Mouse (Mus musculus) liver, postnatal 0 days (tissue): ENCODE measurements around the gene Tcp10a.
"Not testable (repeated sequence)": the region's sequence is repeated elsewhere in the genome, so short reads cannot be mapped to it uniquely, and the experiment has no call there.

Source experiments
- CTCF ChIP-seq: sonication (generic); IDR thresholded peaks from 2 replicates; pipeline ENCODE4 v1.5.1; 2016; ENCODE audit warnings: antibody characterized with exemption, low read depth
- EP300 ChIP-seq: IDR thresholded peaks from 2 replicates; pipeline ENCODE4 v1.6.1; 2016; ENCODE audit warnings: antibody characterized with exemption, low read depth, mild to moderate bottlenecking

GRCm38 (mm10) chr17:7348765-7349164 lies 24.3 kb downstream of the Tcp10a start:
- TF ChIP-seq CTCF, EP300: not testable (repeated sequence)
